Mouse (Mus musculus): ENCODE measurements at regions not wholly inside any gene's neighbourhood (a gene's known extent, or its start where the extent isn't known, plus 50 kb on each side); places are given as distances from the start of the nearest gene placed in this dataset.

- no peak for DNase-seq
- intact Hi-C loops (cut with DNase I) = no loop called here
Measured at GRCm38 (mm10) chr3:60698189-60698588, 225.6 kb downstream of the Mbnl1 start.

GRCm38 (mm10) chr3:60707139-60707538 is 234.5 kb downstream of the Mbnl1 start:
- no peak for DNase-seq
- intact Hi-C loops (cut with DNase I) = no loop called here

GRCm38 (mm10) chr3:60712896-60713295 is 240.3 kb downstream of the Mbnl1 start:
- no peak for DNase-seq
- intact Hi-C loops (cut with DNase I) = no loop called here

GRCm38 (mm10) chr3:60720322-60720721 is 247.7 kb downstream of the Mbnl1 start:
- intact Hi-C loops (cut with DNase I) = no loop called here

GRCm38 (mm10) chr3:60731331-60731730 is 258.7 kb downstream of the Mbnl1 start:
- intact Hi-C loops (cut with DNase I) = no loop called here

More at GRCm38 (mm10) chr3:60720322-60720721, 247.7 kb downstream of the Mbnl1 start:
- DNase-seq = no peak

GRCm38 (mm10) chr3:60740543-60741294 is 261.9 kb upstream of the P2ry1 start:
- intact Hi-C loops (cut with DNase I) = no loop called here
- DNase-seq = peak; percentile 15 to 29

More at GRCm38 (mm10) chr3:60731331-60731730, 258.7 kb downstream of the Mbnl1 start:
- no peak for DNase-seq

GRCm38 (mm10) chr3:60741379-60741778 is 261.2 kb upstream of the P2ry1 start:
- no peak for DNase-seq
- intact Hi-C loops (cut with DNase I) = no loop called here

- intact Hi-C loops (cut with DNase I) = no loop called here
- DNase-seq = no peak
Measured at GRCm38 (mm10) chr3:60742232-60742631, 260.4 kb upstream of the P2ry1 start.

GRCm38 (mm10) chr3:60745075-60745474 is 257.5 kb upstream of the P2ry1 start:
- intact Hi-C loops (cut with DNase I) = no loop called here
- no peak for DNase-seq

- intact Hi-C loops (cut with DNase I) = no loop called here
Measured at GRCm38 (mm10) chr3:60758568-60758967, 244.0 kb upstream of the P2ry1 start.

GRCm38 (mm10) chr3:60759046-60759445 is 243.5 kb upstream of the P2ry1 start:
- no peak for DNase-seq
- intact Hi-C loops (cut with DNase I) = no loop called here

More at GRCm38 (mm10) chr3:60758568-60758967, 244.0 kb upstream of the P2ry1 start:
- DNase-seq = no peak

- peak; percentile 40 to 54 for DNase-seq
- intact Hi-C loops (cut with DNase I) = no loop called here
Measured at GRCm38 (mm10) chr3:60762874-60763273, 239.7 kb upstream of the P2ry1 start.

- DNase-seq = no peak
- intact Hi-C loops (cut with DNase I) = loop anchor here (5.0 kb wide), 2 partner anchors 422 to 893 kb away; no protein-coding TSS in a partner anchor
Measured at GRCm38 (mm10) chr3:60765079-60765478, 237.5 kb upstream of the P2ry1 start.

GRCm38 (mm10) chr3:60768996-60769395 is 233.6 kb upstream of the P2ry1 start:
- intact Hi-C loops (cut with DNase I) = loop anchor here (5.0 kb wide), 2 partner anchors 418 to 897 kb away; no protein-coding TSS in a partner anchor
- no peak for DNase-seq

- DNase-seq = no peak
- intact Hi-C loops (cut with DNase I) = no loop called here
Measured at GRCm38 (mm10) chr3:60771866-60772265, 230.7 kb upstream of the P2ry1 start.

- intact Hi-C loops (cut with DNase I) = no loop called here
Measured at GRCm38 (mm10) chr3:60773383-60773782, 229.2 kb upstream of the P2ry1 start.

GRCm38 (mm10) chr3:60785137-60785875 is 217.3 kb upstream of the P2ry1 start:
- peak; percentile 52 to 61 for DNase-seq
- intact Hi-C loops (cut with DNase I) = loop anchor here (10.0 kb wide), 1 partner anchor 1659 kb away; no protein-coding TSS in a partner anchor

More at GRCm38 (mm10) chr3:60773383-60773782, 229.2 kb upstream of the P2ry1 start:
- DNase-seq = peak; percentile 47 to 48

- DNase-seq = peak in 1 of 2 experiments; percentile 15
- intact Hi-C loops (cut with DNase I) = loop anchor here (10.0 kb wide), 1 partner anchor 1657 kb away; no protein-coding TSS in a partner anchor
Measured at GRCm38 (mm10) chr3:60787989-60788388, 214.6 kb upstream of the P2ry1 start.

- intact Hi-C loops (cut with DNase I) = loop anchor here (10.0 kb wide), 1 partner anchor 1655 kb away; no protein-coding TSS in a partner anchor
- no peak for DNase-seq
Measured at GRCm38 (mm10) chr3:60789441-60789840, 213.2 kb upstream of the P2ry1 start.

GRCm38 (mm10) chr3:60792166-60792565 is 210.4 kb upstream of the P2ry1 start:
- DNase-seq = no peak
- intact Hi-C loops (cut with DNase I) = no loop called here

- no peak for DNase-seq
- intact Hi-C loops (cut with DNase I) = no loop called here
Measured at GRCm38 (mm10) chr3:60796207-60796606, 206.4 kb upstream of the P2ry1 start.

All from heart, postnatal 10 days (tissue).